Mouse (Mus musculus): ENCODE data around the gene Apol9a.

The Apol9a gene

GRCm38 (mm10) chr15:77376920-77377319 is 34.0 kb downstream of the Apol9a start:
- no peak for DNase-seq (ENCODE audit: low spot score)

GRCm38 (mm10) chr15:77370588-77370987 is 40.3 kb downstream of the Apol9a start:
- peak; percentile 64 for DNase-seq (ENCODE audit: low spot score)

DNA sequence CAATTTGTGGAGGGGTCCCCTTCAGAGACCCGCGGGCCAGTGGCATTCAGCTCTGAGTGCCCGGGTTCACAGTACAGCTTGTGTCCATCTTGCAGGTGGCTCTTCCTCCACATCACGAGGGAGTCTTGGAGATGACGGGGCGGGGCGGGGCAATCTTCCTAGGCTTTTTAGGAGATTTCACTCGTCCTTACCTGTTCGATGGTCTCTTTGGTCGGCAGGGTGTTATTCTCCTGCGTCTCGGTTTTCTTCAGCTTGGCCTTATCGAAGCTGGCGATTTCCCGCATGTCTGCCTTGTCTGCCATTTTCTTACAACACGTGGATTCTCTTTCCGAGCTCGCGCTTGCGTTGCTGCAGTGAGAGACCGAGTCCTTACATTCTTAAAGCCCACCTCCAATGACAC is 41.0 kb downstream of the Apol9a start:
- peak; percentile 36 for DNase-seq (ENCODE audit: low spot score)

GRCm38 (mm10) chr15:77368818-77369320 is 42.1 kb downstream of the Apol9a start:
- DNase-seq (ENCODE audit: low spot score): no peak

- peak; percentile 90 for DNase-seq (ENCODE audit: low spot score)
These were observed 42.8 kb downstream of the Apol9a start for GRCm38 (mm10) chr15:77368148-77368547.

GRCm38 (mm10) chr15:77367504-77367903 is 43.4 kb downstream of the Apol9a start:
- DNase-seq (ENCODE audit: low spot score): no peak

DNA sequence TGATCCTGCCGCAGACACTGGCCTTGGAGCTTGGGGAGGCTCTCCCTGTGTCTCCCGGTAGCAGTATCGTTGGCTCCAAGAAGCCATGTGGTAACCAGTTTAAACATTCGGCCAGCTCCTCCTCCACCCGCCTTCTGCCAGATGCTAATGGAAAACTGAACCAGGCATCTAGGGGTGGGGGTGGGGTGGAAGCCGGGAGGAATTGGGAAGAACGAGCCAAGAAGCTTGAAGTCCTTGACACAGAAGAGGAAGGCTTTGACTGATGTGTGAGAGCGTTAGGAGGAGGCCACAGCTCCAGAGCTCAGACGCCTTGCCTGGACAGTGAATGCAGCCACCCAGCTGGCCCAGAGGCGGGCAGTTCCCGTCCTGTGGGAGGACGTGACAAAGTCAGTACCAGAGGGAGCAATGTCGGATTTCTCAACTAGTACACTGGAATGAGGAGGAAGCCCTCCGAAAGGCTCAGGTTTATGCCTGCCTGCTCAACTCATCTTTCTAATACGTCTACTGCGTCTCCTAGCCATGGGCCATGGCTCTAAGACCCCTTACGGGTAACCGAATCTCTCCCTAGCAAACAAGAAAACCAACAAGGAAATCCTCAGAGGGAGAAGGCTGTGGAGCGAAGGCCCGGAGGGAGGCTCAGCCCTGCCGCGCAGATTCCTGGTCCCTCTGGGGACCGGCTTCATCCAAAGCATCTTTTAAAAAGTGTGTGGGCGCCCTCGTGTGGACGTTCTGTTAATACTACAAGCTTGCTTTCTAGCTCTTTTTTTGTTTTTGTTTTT is 44.0 kb downstream of the Apol9a start:
- peak; percentile 80 for DNase-seq (ENCODE audit: low spot score)

- no peak for DNase-seq (ENCODE audit: low spot score)
These were observed 45.0 kb downstream of the Apol9a start for GRCm38 (mm10) chr15:77365700-77366570.

DNA sequence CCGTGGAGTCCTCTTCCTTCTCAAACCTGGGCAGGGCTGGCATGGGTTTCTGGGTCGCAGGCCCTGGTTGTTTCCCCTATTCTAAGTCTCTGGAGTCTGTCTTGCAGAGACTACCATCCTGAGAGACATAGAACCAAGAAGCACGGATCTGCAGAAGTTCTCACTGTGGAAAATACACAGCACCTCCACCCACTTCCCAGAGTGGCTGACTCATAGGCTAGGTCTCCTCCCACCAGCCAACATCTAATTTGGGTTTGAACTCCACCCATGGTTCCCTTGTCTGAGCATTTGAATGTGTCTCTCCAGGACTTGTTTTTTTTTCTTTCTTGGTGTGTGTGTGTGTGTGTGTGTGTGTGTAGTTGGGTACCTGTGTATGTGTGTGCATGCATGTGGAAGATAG is 46.9 kb downstream of the Apol9a start:
- no peak for DNase-seq (ENCODE audit: low spot score)

- DNase-seq (ENCODE audit: low spot score): no peak
These were observed 47.4 kb downstream of the Apol9a start for GRCm38 (mm10) chr15:77363578-77363977.

DNA sequence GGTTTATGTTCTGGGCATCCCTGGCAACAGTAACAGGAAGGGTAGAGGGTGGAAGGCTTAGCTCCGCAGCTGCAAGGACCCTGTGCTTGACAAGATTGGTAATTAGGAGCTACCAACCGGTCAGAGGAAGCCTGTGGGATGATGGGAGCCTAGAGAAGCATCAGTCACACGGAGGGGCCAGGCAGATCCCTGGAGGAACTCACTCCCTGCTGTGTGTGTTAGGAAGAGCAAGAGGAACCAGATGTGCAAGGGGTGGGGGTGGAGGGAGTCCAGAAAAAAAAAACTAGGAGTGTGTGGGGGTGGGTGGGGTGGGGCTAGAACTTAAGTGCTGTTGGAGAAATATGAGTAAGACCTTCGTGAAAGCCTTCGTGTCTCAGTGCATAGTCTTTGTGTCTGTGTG is 48.0 kb downstream of the Apol9a start:
- no peak for DNase-seq (ENCODE audit: low spot score)

GRCm38 (mm10) chr15:77359905-77360304 is 51.0 kb downstream of the Apol9a start:
- DNase-seq (ENCODE audit: low spot score): no peak

- DNase-seq (ENCODE audit: low spot score): no peak
These were observed 51.4 kb downstream of the Apol9a start for GRCm38 (mm10) chr15:77359486-77359885.

GRCm38 (mm10) chr15:77359084-77359483 is 51.9 kb downstream of the Apol9a start:
- no peak for DNase-seq (ENCODE audit: low spot score)

DNA sequence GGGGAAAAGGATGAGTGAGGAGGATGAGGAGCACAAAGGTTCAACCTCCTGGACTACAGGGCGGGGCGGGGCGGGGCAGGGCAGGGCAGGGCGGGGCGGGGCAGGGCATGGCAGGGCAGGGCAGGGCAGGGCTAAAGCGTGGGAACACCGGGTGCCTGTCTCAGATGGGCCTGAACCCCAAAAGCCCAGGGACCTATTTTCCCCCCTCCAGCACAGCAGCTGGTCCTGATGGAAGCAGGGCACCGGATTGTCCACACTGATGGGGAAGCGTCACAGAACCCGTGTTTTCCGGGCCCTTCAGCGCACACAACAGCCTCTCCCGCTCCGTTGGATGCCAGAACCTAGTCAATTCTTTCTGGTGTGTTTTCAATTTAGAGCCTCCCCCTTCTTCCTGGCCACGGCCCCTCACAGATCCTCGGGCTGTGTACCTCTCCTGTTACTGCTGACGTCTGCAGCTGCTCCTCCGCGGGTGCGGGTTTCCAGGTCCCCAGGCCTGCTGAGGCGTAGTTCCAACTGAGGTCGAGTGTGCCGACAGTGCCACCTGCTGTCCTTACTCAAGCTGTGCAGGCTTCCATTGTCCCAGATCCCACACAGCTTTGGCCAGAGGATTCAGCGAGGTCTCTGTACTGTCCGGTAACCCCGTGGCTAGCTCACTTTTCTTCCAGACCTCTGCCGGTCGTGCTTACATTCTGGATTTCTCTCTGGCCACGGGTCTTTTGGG is 52.5 kb downstream of the Apol9a start:
- DNase-seq (ENCODE audit: low spot score): peak; percentile 78

- no peak for DNase-seq (ENCODE audit: low spot score)
These were observed 54.6 kb downstream of the Apol9a start for GRCm38 (mm10) chr15:77356248-77356810.

- no peak for DNase-seq (ENCODE audit: low spot score)
These were observed 55.9 kb downstream of the Apol9a start for GRCm38 (mm10) chr15:77354848-77355551.

DNA sequence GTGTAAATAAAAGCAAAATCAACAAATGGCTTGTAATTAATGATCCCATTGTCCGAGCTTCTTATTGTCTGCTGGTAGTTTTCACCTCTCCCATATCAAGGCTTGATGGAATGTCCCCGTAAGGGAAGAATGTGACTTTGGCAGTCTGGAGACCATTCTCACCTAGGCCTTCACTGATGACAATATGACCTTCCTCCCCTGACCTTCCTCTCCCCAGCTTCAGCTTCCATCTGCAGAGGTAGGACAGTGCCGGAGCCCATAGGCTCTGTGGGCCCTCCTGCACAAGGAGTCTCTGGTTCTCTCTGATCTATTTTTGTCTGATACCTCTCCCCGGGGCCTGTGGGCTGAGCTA is 56.5 kb downstream of the Apol9a start:
- no peak for DNase-seq (ENCODE audit: low spot score)

Measured in testis, postnatal 14 days (tissue).